Mouse (Mus musculus) olfactory bulb, adult 2 months (tissue): ENCODE results near the gene Gm21060. TPM values are rescaled to one million over a fixed set of nuclear protein-coding genes. Genes with fewer than 3 reads are reported as not detected.
"Not testable (repeated sequence)": the region's sequence is repeated elsewhere in the genome, so short reads cannot be mapped to it uniquely, and the experiment has no call there.

Experiments used
- H3K27ac ChIP-seq: fragments of 200-500 bp; 2 replicates; pipeline ENCODE4 v1.5.1; 2012; ENCODE audit warnings: low read depth, low read length; ENCODE audit not compliant: insufficient read depth
- H3K4me1 ChIP-seq: fragments of 200-500 bp; 2 replicates; pipeline ENCODE4 v1.6.1; 2012; ENCODE audit warnings: low read length; ENCODE audit not compliant: control insufficient read depth, insufficient read depth
- H3K4me3 ChIP-seq: fragments of 200-500 bp; 2 replicates; pipeline ENCODE4 v1.5.1; 2012; ENCODE audit warnings: mild to moderate bottlenecking, low read depth, low read length, moderate library complexity; ENCODE audit not compliant: insufficient read depth
- CTCF ChIP-seq: fragments of 200-500 bp; IDR thresholded peaks from 2 replicates; pipeline ENCODE4 v1.5.1; 2012; ENCODE audit warnings: low read depth, mild to moderate bottlenecking, low read length, moderate library complexity; ENCODE audit not compliant: insufficient read depth
- POLR2A ChIP-seq: fragments of 200-500 bp; IDR thresholded peaks from 2 replicates; pipeline ENCODE4 v1.6.1; 2012; ENCODE audit warnings: mild to moderate bottlenecking, low read depth, low read length, moderate library complexity; ENCODE audit not compliant: insufficient read depth
- WGBS: fragments of 180-500 bp; shearing (Covaris S2); methylation state at CpG from one replicate; pipeline ENCODE4 v1.1.7; 2018; 5-methylcytosine and 5-hydroxymethylcytosine counted together
- polyA plus RNA-seq: library from polyadenylated mRNA; stranded (reverse); fragments of >200 nt; gene quantifications from 2 replicates; pipeline ENCODE4 v1.2.4, GENCODE M21; 2012; ENCODE audit warnings: low replicate concordance; ENCODE audit not compliant: missing spikeins, insufficient read depth, insufficient read length

Gm21060 gene
- polyA plus RNA-seq, 1 experiment: not detected

DNA sequence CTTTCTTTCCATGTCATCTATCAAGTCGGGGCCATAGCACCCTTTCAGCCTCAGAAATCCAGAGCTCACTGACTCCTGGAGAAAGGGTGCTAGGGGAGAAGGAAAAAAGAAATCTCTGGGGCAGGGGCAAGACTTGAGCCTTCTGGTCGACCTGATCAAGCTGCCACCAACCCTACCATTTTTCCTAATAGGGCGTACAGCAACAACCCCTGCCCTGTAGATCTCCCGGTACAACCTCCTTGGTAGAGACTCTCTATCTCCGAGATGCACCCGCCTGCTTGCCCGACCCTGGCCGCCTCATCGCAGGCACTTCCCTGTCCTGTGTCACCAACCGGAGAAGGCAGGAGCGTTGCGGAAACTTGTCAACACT lies 30.6 kb downstream of the Gm21060 start:
- Histone ChIP-seq H3K4me3 (no peak overlapping the region), H3K27ac (no peak overlapping the region), H3K4me1 (no peaks in the 10 kb centered on the region)
- WGBS: 2% methylated on average over 12 of the region's 12 CpGs
- no peak for TF ChIP-seq POLR2A
- no peak for TF ChIP-seq CTCF

DNA sequence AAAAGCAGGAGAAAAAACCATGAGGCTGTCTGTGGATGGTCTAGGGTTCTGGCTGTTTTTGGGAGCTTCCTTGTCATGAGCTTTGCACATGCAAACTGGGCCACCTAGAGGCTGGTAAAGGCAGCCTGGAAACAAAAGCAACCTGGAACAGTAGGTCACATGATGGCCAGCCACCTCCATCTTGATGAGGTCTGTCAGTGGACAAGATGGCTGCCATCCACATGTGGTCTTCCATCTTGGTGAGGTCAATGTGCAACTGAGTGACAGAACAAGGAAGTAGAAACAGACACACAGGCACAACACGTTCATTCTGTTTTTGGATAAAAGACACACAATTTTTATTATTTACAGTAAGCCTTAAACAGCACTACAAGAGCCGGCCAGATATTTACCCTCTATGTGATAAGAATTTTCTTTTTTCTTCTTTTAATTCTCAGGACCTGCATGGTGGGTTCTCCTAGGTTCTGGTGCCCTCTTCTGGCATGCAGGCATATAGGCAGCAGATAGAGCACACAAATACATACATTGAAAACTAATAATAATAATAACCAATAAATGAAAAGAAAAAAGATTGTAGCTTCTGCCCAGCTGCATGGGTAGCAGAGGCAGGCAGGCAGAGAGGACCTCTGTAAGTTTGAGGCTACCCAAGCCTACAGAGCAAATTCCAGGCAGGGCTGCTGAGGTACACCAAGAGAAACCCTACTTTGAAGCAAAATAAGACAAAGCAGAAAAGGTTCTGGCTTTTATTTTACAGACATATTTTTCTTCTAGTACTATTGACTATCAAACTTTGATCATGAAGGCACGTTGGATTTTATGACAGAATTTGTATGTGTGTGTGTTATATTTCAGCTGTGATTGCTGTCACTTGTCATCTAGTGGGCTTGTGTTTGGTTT lies 31.3 kb downstream of the Gm21060 start:
- Histone ChIP-seq H3K4me3 (no peak overlapping the region), H3K27ac (no peak overlapping the region), H3K4me1 (no peaks in the 10 kb centered on the region)
- TF ChIP-seq CTCF (no peak), POLR2A (no peak)
- WGBS: 18% methylated on average over 3 of the region's 3 CpGs

DNA sequence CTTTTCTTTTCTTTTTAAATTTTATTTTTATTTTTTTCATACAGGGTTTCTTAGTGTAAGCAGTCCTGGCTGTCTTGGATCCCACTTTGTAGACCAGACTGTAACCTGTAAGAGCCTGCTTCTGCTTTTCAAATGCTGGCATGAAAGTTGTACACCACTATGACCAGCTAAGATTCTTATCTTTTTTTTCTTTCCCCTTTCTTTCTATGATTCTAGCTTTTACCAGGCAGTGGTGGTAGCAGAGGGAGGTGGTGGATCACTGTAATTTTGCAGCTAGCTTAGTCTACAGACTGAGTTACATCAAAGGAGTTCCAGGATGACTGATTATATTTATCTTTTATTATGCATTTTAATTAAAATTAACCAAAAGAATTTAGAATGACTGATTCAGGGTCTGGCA lies 31.9 kb downstream of the Gm21060 start:
- TF ChIP-seq POLR2A (no peak), CTCF (no peak)
- Histone ChIP-seq H3K27ac (no peak overlapping the region), H3K4me1 (no peaks in the 10 kb centered on the region), H3K4me3 (no peak overlapping the region)

DNA sequence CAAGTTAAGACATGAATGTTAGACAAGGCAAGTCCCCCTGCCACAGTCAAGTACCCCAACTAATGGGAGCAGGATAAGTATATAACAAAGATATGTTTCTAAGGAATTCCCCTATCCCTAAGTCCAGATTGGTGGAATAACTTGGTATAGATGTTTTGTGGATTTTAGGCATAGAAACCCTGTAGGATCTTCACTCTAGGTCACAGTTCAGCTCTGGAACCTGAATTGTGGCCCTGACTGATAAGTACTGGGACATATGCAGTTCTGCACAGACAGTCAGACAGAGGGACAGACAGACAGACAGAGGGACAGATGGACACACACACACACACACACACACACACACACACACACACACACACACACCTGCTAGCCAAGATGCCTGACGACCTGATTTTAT lies 32.6 kb downstream of the Gm21060 start:
- no peak overlapping the region for H3K27ac ChIP-seq
- 91% methylated on average over 1 of the region's 1 CpGs for WGBS
- TF ChIP-seq POLR2A (no peak), CTCF (no peak)
- no peak overlapping the region for H3K4me3 ChIP-seq
- H3K4me1 ChIP-seq: no peaks in the 10 kb centered on the region

DNA sequence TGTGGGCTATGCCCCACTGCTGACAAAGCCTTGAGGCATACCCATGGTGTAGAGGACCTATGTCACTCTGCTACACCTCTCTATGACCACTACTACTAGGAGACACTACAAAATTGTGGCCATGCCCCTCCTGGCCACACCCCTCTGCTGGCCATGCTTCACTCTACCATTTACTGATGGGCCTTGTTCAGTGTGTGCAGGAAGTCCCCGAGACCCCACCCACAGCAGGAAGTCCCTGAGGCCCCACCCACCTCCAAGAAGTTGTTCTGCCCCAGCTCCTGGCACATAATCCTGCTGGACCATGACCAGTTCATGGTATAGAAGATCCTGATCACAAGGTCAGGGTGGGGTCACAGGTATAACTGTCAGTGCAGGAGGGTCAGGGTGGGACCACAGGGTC lies 35.6 kb downstream of the Gm21060 start:
- 72% methylated on average over 1 of the region's 1 CpGs for WGBS
- Histone ChIP-seq H3K4me3 (no peak overlapping the region), H3K27ac (no peak overlapping the region), H3K4me1 (no peaks in the 10 kb centered on the region)
- TF ChIP-seq CTCF (no peak), POLR2A (no peak)

DNA sequence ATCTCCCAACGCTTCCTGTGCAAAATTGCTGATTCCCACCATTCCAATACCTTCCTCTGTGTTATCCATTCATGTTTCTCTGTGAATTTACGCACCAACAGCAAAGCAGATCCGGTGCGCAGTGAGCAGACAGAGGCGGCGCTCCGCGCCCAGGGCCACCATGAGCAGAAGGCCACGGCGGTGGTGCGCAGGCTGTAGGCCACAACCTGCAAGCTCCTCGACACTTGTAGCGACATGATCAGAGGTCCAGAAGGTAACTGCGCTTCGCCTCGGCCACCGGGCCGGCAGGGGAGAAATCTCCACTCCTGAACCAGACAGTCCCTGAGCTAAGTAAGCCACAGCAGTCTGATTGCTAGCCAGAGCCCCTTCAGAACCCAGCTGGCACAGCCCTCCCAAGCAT lies 39.1 kb downstream of the Gm21060 start:
- no peak overlapping the region for H3K27ac ChIP-seq

DNA sequence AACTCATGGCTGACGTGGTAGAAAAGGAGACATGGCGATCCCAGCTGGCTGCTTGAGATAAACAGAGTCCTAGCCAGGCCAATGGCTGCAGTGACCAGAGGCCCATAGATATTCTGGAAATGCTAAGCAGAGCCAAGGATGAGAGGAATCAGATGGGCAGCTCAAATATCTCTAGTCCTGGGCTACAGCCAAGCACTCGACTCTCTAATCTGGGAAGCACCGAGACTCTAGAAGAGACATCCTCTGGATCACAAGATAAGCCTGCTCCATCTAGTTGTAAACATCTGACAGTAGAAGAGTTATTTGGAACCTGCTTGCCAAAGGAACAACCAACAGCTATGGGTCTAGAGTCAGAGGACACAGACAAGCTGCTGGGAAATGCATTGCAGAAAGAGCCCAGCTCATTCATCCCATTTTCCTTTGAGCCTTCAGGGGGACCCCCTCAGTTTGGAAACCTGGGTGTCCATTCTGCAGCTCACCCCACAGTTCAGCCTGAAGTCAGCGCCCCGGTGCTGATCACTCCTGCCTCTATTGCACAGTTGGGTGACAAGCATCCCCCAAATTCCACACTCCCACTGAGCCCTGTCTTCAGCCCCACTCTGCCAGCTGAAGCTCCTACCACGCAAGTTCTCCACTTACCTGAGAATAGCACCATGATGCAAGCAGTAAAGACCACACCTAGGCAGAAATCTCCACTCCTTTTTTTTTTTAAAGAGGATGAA lies 40.5 kb downstream of the Gm21060 start:
- H3K4me3 ChIP-seq: no peak overlapping the region
- TF ChIP-seq POLR2A: no peak
- TF ChIP-seq CTCF: no peak
- no peak overlapping the region for H3K27ac ChIP-seq
- 89% methylated on average over 7 of the region's 7 CpGs for WGBS
- no peaks in the 10 kb centered on the region for H3K4me1 ChIP-seq

More for the DNA sequence above, 39.1 kb downstream of the Gm21060 start:
- TF ChIP-seq CTCF: no peak
- TF ChIP-seq POLR2A: no peak
- WGBS: 93% methylated on average over 18 of the region's 18 CpGs
- Histone ChIP-seq H3K4me1 (no peaks in the 10 kb centered on the region), H3K4me3 (no peak overlapping the region)

DNA sequence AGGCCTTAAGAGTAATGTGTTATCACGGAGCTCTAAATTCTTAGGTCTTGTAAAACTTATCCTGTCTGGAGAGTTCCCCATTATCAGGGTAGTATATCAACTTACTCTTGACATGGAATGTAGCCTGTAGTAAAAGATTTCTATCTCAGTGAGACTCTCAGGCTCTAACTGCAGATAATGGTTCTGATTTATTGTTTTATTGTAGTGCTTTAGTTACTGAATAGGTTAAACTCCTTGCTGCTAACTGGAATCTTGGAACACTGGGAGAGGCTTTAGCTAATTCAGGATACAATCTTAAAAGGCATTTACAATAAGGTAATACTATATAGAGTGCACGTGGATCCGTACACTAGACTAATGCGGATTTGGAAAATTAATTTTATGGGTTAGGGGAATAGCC lies 49.5 kb downstream of the Gm21060 start:
- H3K4me3 ChIP-seq, H3K4me1 ChIP-seq, H3K27ac ChIP-seq: not testable (repeated sequence)
- WGBS: 92% methylated on average over 4 of the region's 4 CpGs

Other genes starting within 250 kb of the Gm21060 start
- gene Zfp950, start 156.2 kb downstream of the Gm21060 start, polyA plus RNA-seq: not detected in 2 replicates
- gene Gm7102, start 120.8 kb downstream of the Gm21060 start, polyA plus RNA-seq: not detected in 2 replicates
- gene Gm6020, start 113.2 kb downstream of the Gm21060 start, polyA plus RNA-seq: not detected in 2 replicates
- gene Csf2ra, start 68.6 kb downstream of the Gm21060 start, polyA plus RNA-seq: not detected in 2 replicates